Mouse (Mus musculus): ENCODE measurements around the gene Cd27.

- TF ChIP-seq EP300 (IDR thresholded peaks at IDR 0.05; ENCODE audit: low read depth in 1 of 2, low read length in 2 of 2) (no peak), CTCF (IDR thresholded peaks at IDR 0.05 in 2 of 3, conservative IDR thresholded peaks at IDR 0.05 in 1 of 3; ENCODE audit: control insufficient read depth in 1 of 3, insufficient read depth in 1 of 3, low read depth in 2 of 3, low read length in 3 of 3, poor library complexity in 1 of 3, severe bottlenecking in 1 of 3) (no peak), GATA1 (IDR thresholded peaks at IDR 0.05; ENCODE audit: low read depth, low read length) (no peak), SIN3A (IDR thresholded peaks at IDR 0.05; ENCODE audit: low read length) (no peak), GABPA (IDR thresholded peaks at IDR 0.05; ENCODE audit: low read depth, low read length) (no peak), ZNF384 (IDR thresholded peaks at IDR 0.05; ENCODE audit: low read depth, low read length) (no peak), NELFE (IDR thresholded peaks at IDR 0.05; ENCODE audit: low read depth, low read length) (no peak), KAT2A (conservative IDR thresholded peaks at IDR 0.05; ENCODE audit: low read depth, low read length) (no peak), POLR2A (IDR thresholded peaks at IDR 0.05; ENCODE audit: control insufficient read depth in 1 of 2, insufficient read depth in 1 of 2, low read depth in 1 of 2, low read length in 2 of 2, poor library complexity in 1 of 2) (no peak), ELF1 (IDR thresholded peaks at IDR 0.05; ENCODE audit: low read depth, low read length) (no peak), HCFC1 (IDR thresholded peaks at IDR 0.05; ENCODE audit: low read depth, low read length) (no peak), MYB (IDR thresholded peaks at IDR 0.05; ENCODE audit: low read depth, low read length) (no peak), USF1 (IDR thresholded peaks at IDR 0.05; ENCODE audit: low read depth, low read length) (no peak)
These were observed 6.2 kb downstream of the Cd27 start for GRCm38 (mm10) chr6:125230571-125230970.

All from MEL (cell line).